Mouse (Mus musculus) lung, postnatal 14 days (tissue): ENCODE measurements around the gene Sec31a.

Experiments
- DNase-seq: peaks from one replicate; pipeline ENCODE4 v3.0.0; 2021

Sec31a gene

GRCm38 (mm10) chr5:100345118-100345517 is 70.9 kb downstream of the Sec31a start:
- no peak for DNase-seq

GRCm38 (mm10) chr5:100343087-100343486 is 72.9 kb downstream of the Sec31a start:
- DNase-seq, result no peak

GRCm38 (mm10) chr5:100342422-100342821 is 73.6 kb downstream of the Sec31a start:
- no peak for DNase-seq

- no peak for DNase-seq
Observed at GRCm38 (mm10) chr5:100341042-100341441, 75.0 kb downstream of the Sec31a start.

- DNase-seq, result no peak
Observed at GRCm38 (mm10) chr5:100337852-100338251, 78.2 kb downstream of the Sec31a start.

- no peak for DNase-seq
Observed at GRCm38 (mm10) chr5:100336876-100337275, 79.2 kb downstream of the Sec31a start.

- DNase-seq, result no peak
Observed at GRCm38 (mm10) chr5:100335581-100336080, 80.4 kb downstream of the Sec31a start.

- no peak for DNase-seq
Observed at GRCm38 (mm10) chr5:100334686-100335085, 81.3 kb downstream of the Sec31a start.

GRCm38 (mm10) chr5:100333607-100334380 is 82.2 kb downstream of the Sec31a start:
- no peak for DNase-seq

- DNase-seq, result no peak
Observed at GRCm38 (mm10) chr5:100332300-100333004, 83.6 kb downstream of the Sec31a start.

GRCm38 (mm10) chr5:100331636-100332035 is 84.4 kb downstream of the Sec31a start:
- no peak for DNase-seq

GRCm38 (mm10) chr5:100322081-100322480 is 94.0 kb downstream of the Sec31a start:
- DNase-seq, result peak; percentile 80

- DNase-seq, result no peak
Observed at GRCm38 (mm10) chr5:100317842-100318241, 98.2 kb downstream of the Sec31a start.

- no peak for DNase-seq
Observed at GRCm38 (mm10) chr5:100317010-100317409, 99.0 kb downstream of the Sec31a start.

- no peak for DNase-seq
Observed at GRCm38 (mm10) chr5:100315646-100316045, 100.4 kb downstream of the Sec31a start.

- no peak for DNase-seq
Observed at GRCm38 (mm10) chr5:100312391-100312790, 103.6 kb downstream of the Sec31a start.
